Mouse (Mus musculus) gastrocnemius, postnatal 36 days (tissue): ENCODE results near the gene Slc34a1. TPM values are rescaled to one million over a fixed set of nuclear protein-coding genes. Genes with fewer than 3 reads are reported as not detected.
A peak's percentile ranks its signal among the peaks of the same experiment; 100 is the strongest.

Experiments used
- DNase-seq, 2 experiments: peaks; one replicate each; pipeline ENCODE4 v3.0.0; 2022
- intact Hi-C: fragments of 180-260 bp; cut with DNase I; formaldehyde crosslinking; loops from one replicate; pipeline ENCODE4 v1.15.1; 2025
- microRNA-seq, 2 experiments: library from miRNA; unstranded; fragments of <30 nt; microRNA quantifications; one replicate each; pipeline ENCODE4 v1.2.0; 2021
- total RNA-seq, 2 experiments: library from RNA; stranded (reverse); gene quantifications; 2 replicates each; pipeline ENCODE4 v1.2.3; 2021

Gene Slc34a1
- total RNA-seq, 2 experiments from 2014 or later, result not detected

DNA sequence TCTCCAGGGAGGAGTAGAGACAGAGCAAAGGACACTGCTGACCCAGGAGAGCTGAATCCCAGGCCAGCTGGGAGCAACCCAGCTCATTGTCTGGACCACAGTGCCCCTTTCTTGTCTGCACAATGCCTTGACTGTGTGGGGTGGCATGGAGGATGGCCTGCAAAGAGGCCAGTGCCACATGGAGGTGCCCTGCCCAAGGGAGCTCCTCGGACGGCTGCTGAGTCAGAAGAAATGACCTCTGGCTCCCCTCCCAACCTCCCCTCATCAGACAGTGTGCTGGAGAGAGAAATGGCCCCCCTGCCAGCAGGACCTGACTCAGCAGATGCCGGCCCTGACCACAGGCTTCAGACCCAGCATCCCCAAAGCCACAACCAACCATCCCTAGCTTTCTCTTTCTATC lies 67.2 kb downstream of the Slc34a1 start:
- DNase-seq, result peak in 1 of 2 experiments; percentile 18
- intact Hi-C loops, result no loop called here

Small RNA genes lying within 50 kb of the gene (microRNA-seq; reads per million reads assigned to microRNA genes)
- 0 reads per million in 2 experiments for gene Mir6943

Other genes with a start within 250 kb of the Slc34a1 start
- 1 to 10 TPM; 2.3 to 2.9 TPM for gene Fgfr4, start 245.5 kb upstream of the Slc34a1 start, total RNA-seq
- 10 to 100 TPM; 45.7 to 50.8 TPM for gene Nsd1, start 188.4 kb upstream of the Slc34a1 start, total RNA-seq
- gene Prelid1, start 77.7 kb upstream of the Slc34a1 start, total RNA-seq, result 10 to 100 TPM; 21.6 to 23.6 TPM
- 10 to 100 TPM; 27.0 to 30.9 TPM for gene Rab24, start 76.2 kb upstream of the Slc34a1 start, total RNA-seq
- under 1 TPM; 0.38 to 0.54 TPM for gene Mxd3, start 68.4 kb upstream of the Slc34a1 start, total RNA-seq
- 10 to 100 TPM; 34.5 to 36.2 TPM for gene Lman2, start 35.4 kb upstream of the Slc34a1 start, total RNA-seq
- gene Rgs14, start 28.5 kb upstream of the Slc34a1 start, total RNA-seq, result under 1 TPM; 0.27 to 0.48 TPM
- gene Pfn3, start 17.0 kb downstream of the Slc34a1 start, total RNA-seq, result not detected
- gene F12, start 28.6 kb downstream of the Slc34a1 start, total RNA-seq, result not detected
- gene Grk6, start 46.9 kb downstream of the Slc34a1 start, total RNA-seq, result 10 to 100 TPM in 1 of 2 experiments, 1 to 10 TPM in 1; 9.1 to 10.8 TPM
- gene Prr7, start 66.1 kb downstream of the Slc34a1 start, total RNA-seq, result under 1 TPM; 0.62 to 0.77 TPM
- gene Dbn1, start 89.9 kb downstream of the Slc34a1 start, total RNA-seq, result 1 to 10 TPM; 7.7 TPM
- gene Pdlim7, start 115.5 kb downstream of the Slc34a1 start, total RNA-seq, result 100 to 1,000 TPM; 605 to 719 TPM
- gene Dok3, start 131.1 kb downstream of the Slc34a1 start, total RNA-seq, result 1 to 10 TPM in 1 of 2 experiments, under 1 TPM in 1; 0.74 to 1.2 TPM
- gene Ddx41, start 138.5 kb downstream of the Slc34a1 start, total RNA-seq, result 10 to 100 TPM in 1 of 2 experiments, 1 to 10 TPM in 1; 9.3 to 10.3 TPM
- 10 to 100 TPM in 1 of 2 experiments, 1 to 10 TPM in 1; 9.6 to 13.4 TPM for gene Fam193b, start 172.9 kb downstream of the Slc34a1 start, total RNA-seq
- gene Tmed9, start 175.5 kb downstream of the Slc34a1 start, total RNA-seq, result 10 to 100 TPM; 61.4 to 63.3 TPM
- 1 to 10 TPM; 4.3 to 6.5 TPM for gene B4galt7, start 201.7 kb downstream of the Slc34a1 start, total RNA-seq
- gene Caml, start 224.8 kb downstream of the Slc34a1 start, total RNA-seq, result 1 to 10 TPM; 8.2 TPM
- gene Ddx46, start 236.8 kb downstream of the Slc34a1 start, total RNA-seq, result 10 to 100 TPM; 17.7 to 19.8 TPM